Mouse (Mus musculus) spleen, adult 2 months (tissue): ENCODE measurements at regions not wholly inside any gene's neighbourhood (a gene's known extent, or its start where the extent isn't known, plus 50 kb on each side); places are given as distances from the start of the nearest gene placed in this dataset.

Experiments
- CTCF ChIP-seq: fragments of 200-500 bp; IDR thresholded peaks from 2 replicates; pipeline ENCODE4 v1.5.1; 2011; ENCODE audit warnings: mild to moderate bottlenecking, inconsistent platforms; ENCODE audit not compliant: insufficient read depth, insufficient read length, insufficient replicate concordance; ENCODE audit errors: extremely low read depth
- POLR2A ChIP-seq: fragments of 200-500 bp; IDR thresholded peaks from 2 replicates; pipeline ENCODE4 v1.6.1; 2011; ENCODE audit warnings: low read depth, low read length, inconsistent platforms

- TF ChIP-seq POLR2A = no peak
- TF ChIP-seq CTCF = no peak
Observed at GRCm38 (mm10) chr6:143415383-143415778, 248.4 kb downstream of the Etnk1 start.
